Mouse (Mus musculus): Measurements from ENCODE around the gene Lrrc29. TPM values are rescaled to one million over a fixed set of nuclear protein-coding genes. Genes with fewer than 3 reads are reported as not detected.

Lrrc29 gene
- polyA plus RNA-seq, 1 experiment from 2014 or later, result 1.3 TPM

DNA sequence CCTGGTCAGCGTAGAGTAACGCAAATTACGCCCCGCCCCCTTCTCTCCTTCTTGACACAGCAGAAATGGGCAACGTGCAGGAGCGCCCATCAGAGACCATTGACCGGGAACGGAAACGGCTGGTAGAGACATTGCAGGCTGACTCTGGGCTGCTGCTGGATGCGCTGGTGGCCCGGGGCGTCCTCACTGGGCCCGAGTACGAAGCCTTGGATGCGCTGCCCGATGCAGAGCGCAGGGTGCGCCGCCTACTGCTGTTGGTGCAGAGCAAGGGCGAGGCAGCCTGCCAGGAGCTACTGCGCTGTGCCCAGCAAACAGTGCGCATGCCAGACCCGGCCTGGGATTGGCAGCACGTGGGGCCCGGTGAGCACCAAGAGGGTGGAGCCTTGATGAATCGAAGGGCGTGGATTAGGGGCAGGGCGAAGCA, 47.2 kb downstream of the Lrrc29 start:
- Histone ChIP-seq H3K9me3 (no peaks in the 10 kb centered on the region), H3K4me1 (peaks cover 29% of the 10 kb centered on the region), H3K36me3 (replicated peaks) (peaks cover 27% of the 10 kb centered on the region), H3K27me3 (replicated peaks; ENCODE audit: low read depth, poor library complexity, severe bottlenecking) (peaks cover 100% of the 10 kb centered on the region), H3K27ac (replicated peaks) (no peak overlapping the region), H3K4me3 (peak overlapping the region; percentile 47)
- peak; percentile 46 for DNase-seq (ENCODE audit: low spot score)
- 2% methylated on average over 28 of the region's 28 CpGs for WGBS

- H3K27ac ChIP-seq (replicated peaks), result peak overlapping the region; percentile 8; the same call in 1 of the 2 replicates
Observed at GRCm38 (mm10) chr8:105276292-105277120, 49.6 kb downstream of the Lrrc29 start.

DNA sequence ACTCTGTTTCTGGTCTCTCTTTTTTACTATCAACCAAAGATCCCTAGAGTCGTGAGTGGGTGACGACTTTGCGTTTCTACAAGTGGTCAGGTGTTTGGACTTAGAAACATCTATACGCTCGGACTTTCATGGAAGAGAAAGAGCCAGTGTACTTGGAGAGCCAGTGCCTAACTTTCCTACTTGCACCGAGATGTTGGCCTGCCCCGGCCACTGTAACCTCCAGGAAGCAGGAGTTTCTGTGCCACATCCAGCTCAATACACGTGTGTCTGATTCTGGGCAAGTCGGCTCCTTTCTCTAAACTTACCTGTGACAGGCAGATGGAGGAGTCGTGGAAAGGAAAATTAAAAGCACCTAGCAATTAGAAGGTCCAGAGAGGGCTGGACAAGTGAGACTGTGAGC, 50.2 kb downstream of the Lrrc29 start, which contains the start of gene Nol3:
Nol3 (plus strand) TSS at position 301 of the 400 bp plus-strand sequence.
- H3K36me3 ChIP-seq (replicated peaks), result peaks cover 4% of the 10 kb centered on the region
- H3K4me1 ChIP-seq, result peaks cover 25% of the 10 kb centered on the region
- peak within 1 kb of the TSS; percentile 8; the same call in 1 of the 2 replicates for H3K27ac ChIP-seq (replicated peaks)
- H3K27me3 ChIP-seq (replicated peaks; ENCODE audit: low read depth, poor library complexity, severe bottlenecking), result peaks cover 100% of the 10 kb centered on the region
- peak within 1 kb of the TSS; percentile 55 for H3K4me3 ChIP-seq
- no peaks in the 10 kb centered on the region for H3K9me3 ChIP-seq
- DNase-seq (ENCODE audit: low spot score), result no peak
- WGBS, result 5% methylated on average over 10 of the region's 10 CpGs

More at GRCm38 (mm10) chr8:105276292-105277120, 49.6 kb downstream of the Lrrc29 start:
- peaks cover 8% of the 10 kb centered on the region for H3K36me3 ChIP-seq (replicated peaks)
- 4% methylated on average over 30 of the region's 30 CpGs for WGBS
- H3K4me3 ChIP-seq, result peak overlapping the region; percentile 55
- no peaks in the 10 kb centered on the region for H3K9me3 ChIP-seq
- peaks cover 100% of the 10 kb centered on the region for H3K27me3 ChIP-seq (replicated peaks; ENCODE audit: low read depth, poor library complexity, severe bottlenecking)
- peak; percentile 72 for DNase-seq (ENCODE audit: low spot score)
- H3K4me1 ChIP-seq, result peaks cover 22% of the 10 kb centered on the region

DNA sequence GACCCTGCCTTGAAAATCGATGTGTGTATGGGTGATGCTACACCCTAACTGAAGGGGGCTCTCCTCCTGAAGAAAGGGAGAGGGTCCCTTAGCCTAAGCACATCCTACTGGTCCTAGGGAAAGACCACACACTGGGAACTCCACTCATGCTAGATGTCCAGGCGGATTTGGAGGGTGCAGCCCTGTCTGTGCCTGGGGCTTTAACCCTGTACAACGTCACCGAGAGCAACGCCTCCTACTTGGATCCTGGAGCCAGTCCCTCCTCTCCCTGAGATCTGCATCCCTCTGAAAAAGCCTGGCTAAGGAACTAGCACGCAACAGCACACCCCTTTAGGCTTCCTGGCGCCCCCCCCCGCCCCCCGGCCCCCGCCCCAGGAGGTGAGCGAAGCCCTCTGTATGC, 50.7 kb downstream of the Lrrc29 start:
- peak overlapping the region; percentile 55 for H3K4me3 ChIP-seq
- H3K4me1 ChIP-seq, result peaks cover 30% of the 10 kb centered on the region
- no peaks in the 10 kb centered on the region for H3K36me3 ChIP-seq (replicated peaks)
- H3K27ac ChIP-seq (replicated peaks), result no peak overlapping the region
- peaks cover 100% of the 10 kb centered on the region for H3K27me3 ChIP-seq (replicated peaks; ENCODE audit: low read depth, poor library complexity, severe bottlenecking)
- no peak for DNase-seq (ENCODE audit: low spot score)
- 5% methylated on average over 11 of the region's 11 CpGs for WGBS
- no peaks in the 10 kb centered on the region for H3K9me3 ChIP-seq

DNA sequence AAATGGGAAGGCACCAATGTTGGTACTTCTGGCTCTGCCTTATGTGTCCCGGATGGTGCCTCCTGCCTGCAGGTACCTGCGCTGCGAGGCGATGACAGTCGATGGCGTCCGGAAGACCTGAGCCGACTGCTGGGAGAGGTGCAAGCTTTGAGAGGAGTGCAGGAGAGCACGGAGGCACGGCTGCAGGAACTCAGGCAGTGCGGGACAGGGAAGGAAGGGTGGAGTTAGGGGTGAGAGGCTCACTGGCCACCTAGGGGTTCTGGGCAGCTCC, 55.2 kb downstream of the Lrrc29 start:
- H3K36me3 ChIP-seq (replicated peaks), result no peaks in the 10 kb centered on the region
- peaks cover 100% of the 10 kb centered on the region for H3K27me3 ChIP-seq (replicated peaks; ENCODE audit: low read depth, poor library complexity, severe bottlenecking)
- H3K4me3 ChIP-seq, result 0 out of 2 replicates have a peak overlapping the region, but pooled peaks have one; percentile 4
- peaks cover 4% of the 10 kb centered on the region for H3K9me3 ChIP-seq
- peak; percentile 35 for DNase-seq (ENCODE audit: low spot score)
- 2% methylated on average over 11 of the region's 11 CpGs for WGBS
- peaks cover 48% of the 10 kb centered on the region for H3K4me1 ChIP-seq
- H3K27ac ChIP-seq (replicated peaks), result no peak overlapping the region

GRCm38 (mm10) chr8:105270101-105270915, 55.8 kb downstream of the Lrrc29 start:
- H3K4me3 ChIP-seq, result peak overlapping the region; percentile 65
- DNase-seq (ENCODE audit: low spot score), result peak; percentile 43
- peaks cover 4% of the 10 kb centered on the region for H3K9me3 ChIP-seq
- peaks cover 100% of the 10 kb centered on the region for H3K27me3 ChIP-seq (replicated peaks; ENCODE audit: low read depth, poor library complexity, severe bottlenecking)
- H3K4me1 ChIP-seq, result peaks cover 43% of the 10 kb centered on the region
- H3K27ac ChIP-seq (replicated peaks), result no peak overlapping the region
- no peaks in the 10 kb centered on the region for H3K36me3 ChIP-seq (replicated peaks)
- 2% methylated on average over 39 of the region's 39 CpGs for WGBS

DNA sequence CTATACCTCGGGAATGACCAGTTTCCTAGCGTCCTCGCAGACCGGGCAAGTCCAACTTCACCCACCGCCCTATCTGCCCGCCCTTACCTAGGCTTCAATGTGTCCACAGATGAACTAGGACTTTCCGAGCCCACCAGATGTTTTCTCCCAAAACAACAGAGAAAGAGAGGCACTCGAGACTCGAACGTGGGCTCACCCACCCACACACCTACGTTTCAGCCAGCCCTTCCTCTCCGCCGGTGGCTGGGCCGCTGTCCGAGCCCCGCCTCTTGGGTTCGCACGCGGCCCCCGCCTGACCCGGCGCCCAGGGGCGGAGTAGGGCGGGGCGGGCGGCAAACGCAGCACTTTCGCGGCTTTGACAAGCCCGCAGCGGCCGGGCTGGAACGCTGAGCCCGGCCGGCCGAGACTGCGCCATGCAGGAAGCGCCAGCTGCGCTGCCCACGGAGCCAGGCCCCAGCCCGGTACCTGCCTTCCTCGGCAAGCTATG, 56.6 kb downstream of the Lrrc29 start, which contains the start of gene Hsf4:
Hsf4 (plus strand) TSS at position 341 of the 487 bp plus-strand sequence.
- Histone ChIP-seq H3K27me3 (replicated peaks; ENCODE audit: low read depth, poor library complexity, severe bottlenecking) (peaks cover 100% of the 10 kb centered on the region), H3K4me3 (peak within 1 kb of the TSS; percentile 65), H3K4me1 (peaks cover 50% of the 10 kb centered on the region), H3K9me3 (peaks cover 4% of the 10 kb centered on the region), H3K36me3 (replicated peaks) (no peaks in the 10 kb centered on the region), H3K27ac (replicated peaks) (peak within 1 kb of the TSS; percentile 37; the same call in 1 of the 2 replicates)
- peak; percentile 69 for DNase-seq (ENCODE audit: low spot score)
- WGBS, result under 1% methylated on average over 42 of the region's 42 CpGs

DNA sequence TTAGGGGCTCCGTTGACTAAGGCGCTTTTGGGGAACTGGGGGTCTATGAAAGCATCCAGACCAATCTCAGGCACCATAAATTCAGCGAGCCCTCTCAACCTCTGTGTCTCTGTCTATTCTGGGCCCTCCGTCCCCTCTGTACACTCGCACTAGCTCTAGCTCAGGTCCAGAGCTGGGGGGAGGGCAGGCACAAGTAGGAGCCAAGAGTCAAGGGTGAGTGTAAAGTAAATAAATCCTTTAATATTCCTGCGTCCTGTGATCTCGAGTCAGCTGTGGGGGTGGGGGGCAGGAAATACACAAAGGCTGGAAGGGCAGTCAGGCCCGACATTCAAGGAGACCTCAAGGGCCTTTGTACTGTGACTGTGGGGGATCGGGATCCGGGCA, 57.0 kb downstream of the Lrrc29 start:
- peaks cover 54% of the 10 kb centered on the region for H3K4me1 ChIP-seq
- peaks cover 100% of the 10 kb centered on the region for H3K27me3 ChIP-seq (replicated peaks; ENCODE audit: low read depth, poor library complexity, severe bottlenecking)
- peak overlapping the region; percentile 37; the same call in 1 of the 2 replicates for H3K27ac ChIP-seq (replicated peaks)
- H3K36me3 ChIP-seq (replicated peaks), result no peaks in the 10 kb centered on the region
- H3K9me3 ChIP-seq, result peaks cover 4% of the 10 kb centered on the region
- under 1% methylated on average over 10 of the region's 10 CpGs for WGBS
- no peak for DNase-seq (ENCODE audit: low spot score)
- peak overlapping the region; percentile 65 for H3K4me3 ChIP-seq

- Histone ChIP-seq H3K27me3 (replicated peaks; ENCODE audit: low read depth, poor library complexity, severe bottlenecking) (peaks cover 100% of the 10 kb centered on the region), H3K27ac (replicated peaks) (peak overlapping the region; percentile 37; the same call in 1 of the 2 replicates), H3K4me1 (peaks cover 59% of the 10 kb centered on the region), H3K36me3 (replicated peaks) (no peaks in the 10 kb centered on the region), H3K9me3 (peaks cover 4% of the 10 kb centered on the region), H3K4me3 (peak overlapping the region; percentile 65)
- peak; percentile 85 for DNase-seq (ENCODE audit: low spot score)
- WGBS, result under 1% methylated on average over 65 of the region's 65 CpGs
Observed at GRCm38 (mm10) chr8:105268342-105269074, 57.6 kb downstream of the Lrrc29 start.

DNA sequence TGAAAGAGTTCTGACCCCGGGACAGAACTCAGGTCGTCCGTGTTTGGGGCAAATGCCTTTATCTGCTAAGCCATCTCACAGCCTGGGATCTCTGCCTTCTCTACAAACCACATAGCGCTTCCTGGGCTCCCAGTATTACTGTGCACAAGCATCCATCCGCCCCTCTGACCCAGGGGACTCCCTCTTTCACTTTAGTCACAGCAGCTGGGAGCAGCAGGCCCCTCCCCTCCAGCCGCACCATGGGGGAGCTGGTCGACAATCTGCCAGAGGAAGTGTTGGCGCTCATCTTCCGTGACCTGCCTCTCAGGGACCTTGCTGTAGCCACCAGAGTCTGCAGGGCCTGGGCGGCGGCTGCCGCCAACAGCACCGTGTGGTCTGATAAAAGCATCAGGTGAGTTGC, 59.3 kb downstream of the Lrrc29 start:
- H3K27ac ChIP-seq (replicated peaks), result no peak overlapping the region
- no peak for DNase-seq (ENCODE audit: low spot score)
- H3K36me3 ChIP-seq (replicated peaks), result no peaks in the 10 kb centered on the region
- 8% methylated on average over 13 of the region's 13 CpGs for WGBS
- peaks cover 59% of the 10 kb centered on the region for H3K4me1 ChIP-seq
- no peak overlapping the region for H3K4me3 ChIP-seq
- H3K9me3 ChIP-seq, result peaks cover 4% of the 10 kb centered on the region
- peaks cover 100% of the 10 kb centered on the region for H3K27me3 ChIP-seq (replicated peaks; ENCODE audit: low read depth, poor library complexity, severe bottlenecking)

DNA sequence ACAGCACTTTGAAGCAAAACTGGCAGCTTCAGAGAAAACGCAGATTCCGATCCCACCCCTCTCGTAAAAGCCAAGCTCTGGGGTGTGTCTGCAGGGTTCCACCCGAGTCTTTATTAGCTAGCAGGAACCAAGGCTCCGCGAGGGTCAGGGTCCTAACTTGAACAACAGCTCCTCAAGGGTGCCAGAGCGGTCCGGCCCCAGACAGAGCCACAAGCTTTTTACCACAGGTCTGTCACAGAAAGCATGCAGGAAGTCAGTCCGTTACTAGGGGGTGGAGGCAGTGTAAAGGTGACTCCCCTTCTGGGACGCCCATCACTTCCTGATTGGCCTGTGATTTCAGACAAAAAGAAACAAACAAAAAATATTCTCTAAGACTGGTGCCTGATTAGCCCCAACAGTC, 61.0 kb downstream of the Lrrc29 start:
- peak overlapping the region; percentile 76 for H3K4me3 ChIP-seq
- no peak overlapping the region for H3K27ac ChIP-seq (replicated peaks)
- peaks cover 49% of the 10 kb centered on the region for H3K4me1 ChIP-seq
- H3K36me3 ChIP-seq (replicated peaks), result no peaks in the 10 kb centered on the region
- WGBS, result 15% methylated on average over 10 of the region's 10 CpGs
- peaks cover 100% of the 10 kb centered on the region for H3K27me3 ChIP-seq (replicated peaks; ENCODE audit: low read depth, poor library complexity, severe bottlenecking)
- H3K9me3 ChIP-seq, result peaks cover 4% of the 10 kb centered on the region
- no peak for DNase-seq (ENCODE audit: low spot score)

Data from embryonic facial prominence, embryonic 10.5 days (tissue).